Mouse (Mus musculus): Measurements from ENCODE around the gene Gadd45a.
"Not testable (repeated sequence)": the region's sequence is repeated elsewhere in the genome, so short reads cannot be mapped to it uniquely, and the experiment has no call there.

The Gadd45a gene

DNA sequence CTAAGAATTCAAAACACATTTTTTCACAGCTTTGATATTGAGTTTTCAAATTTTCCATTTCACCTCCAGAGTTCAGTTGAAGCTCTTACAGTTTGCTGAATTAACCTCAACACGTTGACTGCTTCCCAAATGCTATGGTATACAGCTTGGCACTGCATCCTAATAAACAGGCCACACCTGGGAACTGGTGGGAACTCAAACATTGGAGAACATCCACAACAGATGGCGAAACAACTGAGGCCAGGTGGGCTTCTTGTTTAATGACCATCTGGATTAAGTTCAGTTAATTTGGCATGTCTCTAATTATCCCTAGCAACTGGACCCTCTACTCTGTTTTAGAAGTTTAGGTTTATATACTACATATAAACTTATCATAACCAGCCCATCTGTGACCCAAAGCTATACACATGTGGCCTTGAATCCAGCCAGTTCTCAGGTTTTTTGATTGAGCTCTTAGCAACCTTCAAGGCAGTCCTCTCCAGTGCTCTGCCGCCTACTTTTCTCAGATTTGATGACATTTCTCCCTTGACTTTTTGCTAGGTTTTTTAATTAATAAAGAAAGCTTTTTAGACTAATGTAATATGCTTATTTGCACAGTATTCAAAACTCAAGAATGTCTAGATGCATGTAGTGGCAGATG lies 10.9 kb upstream of the Gadd45a start:
- DNase-seq: no peak

DNA sequence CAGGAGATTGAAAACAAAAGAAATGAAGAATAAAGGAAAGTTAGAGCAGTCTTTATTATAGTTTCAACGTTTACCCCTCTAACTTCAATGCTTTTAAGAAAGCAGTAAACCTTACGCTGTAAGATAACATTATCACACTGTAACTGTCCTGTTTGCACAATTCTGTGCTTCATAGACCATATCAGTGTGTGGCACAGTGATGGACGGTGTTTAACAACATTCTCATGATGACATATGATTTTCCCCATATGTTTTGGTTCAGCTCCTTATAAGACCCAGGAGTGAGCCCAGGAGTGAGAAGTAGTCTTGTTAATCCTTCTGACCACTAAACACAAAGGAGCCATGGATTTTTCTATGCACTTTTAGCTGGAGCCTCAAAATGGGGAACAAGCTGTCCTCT lies 9.7 kb upstream of the Gadd45a start:
- no peak for DNase-seq

DNA sequence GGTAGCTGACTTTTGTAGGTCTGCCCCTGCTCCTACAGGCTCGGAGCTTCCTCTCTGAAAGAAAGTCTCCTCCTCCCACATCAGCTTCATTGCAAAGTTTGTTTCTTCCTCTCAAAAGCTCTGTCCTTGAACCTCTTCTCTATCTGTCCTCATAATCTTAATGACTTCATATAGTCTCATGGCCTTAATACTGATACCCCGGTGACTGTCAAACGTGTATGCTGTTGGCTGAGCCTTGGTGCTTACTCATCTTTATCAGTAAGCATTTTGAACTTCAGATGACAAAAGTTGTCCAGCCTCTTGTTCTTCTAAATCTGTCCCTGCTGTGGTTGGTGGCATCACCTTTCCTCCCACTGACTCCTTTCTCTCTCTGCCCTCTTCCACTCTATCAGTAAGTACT lies 8.2 kb upstream of the Gadd45a start:
- DNase-seq: no peak

GRCm38 (mm10) chr6:67040904-67041410 lies 3.7 kb upstream of the Gadd45a start:
- DNase-seq: no peak

DNA sequence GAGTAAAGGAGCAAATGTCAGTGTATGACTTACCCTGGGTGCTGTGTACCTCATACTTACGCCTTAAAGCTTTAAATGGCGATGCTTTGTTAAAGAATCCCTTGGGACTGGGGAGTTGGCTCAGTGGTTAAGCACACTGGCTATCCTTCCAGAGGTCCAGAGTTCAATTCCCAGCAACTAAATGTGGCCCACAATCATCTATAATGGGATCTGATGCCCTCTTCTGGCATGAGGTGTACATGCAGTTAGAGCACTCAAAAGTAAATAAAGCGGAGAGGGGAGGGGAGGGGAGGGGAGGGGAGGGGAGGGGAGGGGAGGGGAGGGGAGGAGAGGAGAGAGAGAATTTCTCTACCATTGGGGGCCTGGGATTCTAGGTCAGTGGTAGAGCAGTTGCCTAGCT lies 1.7 kb upstream of the Gadd45a start:
- DNase-seq: no peak

DNA sequence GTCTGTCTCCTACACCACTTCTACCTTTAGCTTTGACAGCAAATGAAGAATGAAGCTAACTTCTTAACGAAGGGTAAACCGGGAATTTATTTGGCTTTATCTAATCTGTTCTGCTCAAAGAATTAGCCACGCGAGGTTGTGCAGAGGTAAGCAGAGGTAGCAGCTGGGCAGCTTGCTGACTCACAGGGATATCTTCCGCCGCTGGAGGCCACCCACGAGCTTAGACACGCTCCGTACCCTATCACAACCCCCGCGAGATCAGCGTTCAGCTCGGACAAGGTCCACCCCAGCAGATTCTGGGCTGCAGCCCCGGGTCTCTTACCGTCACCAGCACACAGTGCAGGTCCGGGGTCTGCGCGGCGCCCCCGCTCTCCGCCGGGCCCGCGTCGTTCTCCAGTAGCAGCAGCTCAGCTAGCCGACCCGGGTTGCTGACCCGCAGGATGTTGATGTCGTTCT lies 873 bp downstream of the Gadd45a start:
- peak; percentile 92 for DNase-seq

- peak; percentile 67 for DNase-seq
Observed at GRCm38 (mm10) chr6:67035388-67036299, 1.6 kb downstream of the Gadd45a start.

DNA sequence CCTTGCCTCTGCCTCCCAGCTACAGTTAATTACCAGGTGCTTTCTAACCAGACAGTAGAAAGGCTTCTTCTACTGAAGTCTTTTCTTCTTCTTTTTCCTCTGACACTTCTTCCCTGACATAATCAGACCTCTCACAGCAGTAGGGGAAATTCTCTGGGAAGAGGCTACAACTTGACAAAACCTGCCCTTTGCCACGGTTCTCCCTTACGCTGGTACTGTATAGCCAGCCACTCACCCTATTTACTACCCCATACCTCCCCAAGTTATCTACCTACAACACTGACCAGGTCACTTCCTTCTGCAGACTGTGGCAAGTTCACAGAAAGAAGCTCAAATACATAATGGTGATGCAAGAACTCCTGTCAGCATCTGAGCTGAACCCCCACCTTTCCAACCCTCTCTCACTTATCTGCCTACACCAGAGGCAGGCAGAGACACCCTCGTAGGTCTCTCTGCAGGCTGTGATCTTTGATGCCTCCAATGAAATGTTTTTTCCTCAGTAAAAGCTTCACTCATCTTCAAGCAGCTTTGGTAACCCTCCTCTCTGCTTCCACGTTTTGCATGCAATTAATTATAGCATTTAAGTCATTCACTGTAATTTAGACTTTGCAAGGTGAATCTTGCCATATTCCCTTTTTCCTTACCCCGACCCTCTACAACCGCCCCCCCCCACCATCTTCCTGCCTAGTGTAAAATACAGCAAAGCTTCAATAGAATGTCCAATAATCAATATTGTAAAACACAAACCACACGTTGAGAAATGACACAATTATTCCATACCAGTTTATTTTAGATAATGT lies 2.7 kb downstream of the Gadd45a start:
- DNase-seq: no peak

GRCm38 (mm10) chr6:67033604-67034003 lies 3.7 kb downstream of the Gadd45a start:
- no peak for DNase-seq

GRCm38 (mm10) chr6:67032972-67033371 lies 4.3 kb downstream of the Gadd45a start:
- not testable (repeated sequence) for DNase-seq

DNA sequence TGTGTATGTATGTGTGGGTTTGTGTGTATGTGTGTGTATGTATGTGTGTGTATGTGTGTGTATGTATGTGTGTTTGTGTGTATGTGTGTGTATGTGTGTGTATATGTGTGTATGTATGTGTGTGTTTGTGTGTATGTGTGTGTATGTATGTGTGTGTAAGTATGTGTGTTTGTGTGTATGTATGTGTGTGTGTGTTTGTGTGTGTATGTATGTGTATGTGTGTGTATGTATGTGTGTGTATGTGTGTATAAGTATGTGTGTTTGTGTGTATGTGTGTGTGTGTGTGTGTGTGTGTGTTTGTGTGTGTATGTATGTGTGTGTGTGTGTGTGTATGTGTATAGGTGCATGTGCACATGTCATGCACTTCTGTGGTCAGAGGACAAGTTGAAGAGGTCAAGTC lies 4.7 kb downstream of the Gadd45a start:
- DNase-seq: not testable (repeated sequence)

- DNase-seq: no peak
Observed at GRCm38 (mm10) chr6:67030846-67031245, 6.4 kb downstream of the Gadd45a start.

- DNase-seq: no peak
Observed at GRCm38 (mm10) chr6:67030416-67030815, 6.8 kb downstream of the Gadd45a start.

DNA sequence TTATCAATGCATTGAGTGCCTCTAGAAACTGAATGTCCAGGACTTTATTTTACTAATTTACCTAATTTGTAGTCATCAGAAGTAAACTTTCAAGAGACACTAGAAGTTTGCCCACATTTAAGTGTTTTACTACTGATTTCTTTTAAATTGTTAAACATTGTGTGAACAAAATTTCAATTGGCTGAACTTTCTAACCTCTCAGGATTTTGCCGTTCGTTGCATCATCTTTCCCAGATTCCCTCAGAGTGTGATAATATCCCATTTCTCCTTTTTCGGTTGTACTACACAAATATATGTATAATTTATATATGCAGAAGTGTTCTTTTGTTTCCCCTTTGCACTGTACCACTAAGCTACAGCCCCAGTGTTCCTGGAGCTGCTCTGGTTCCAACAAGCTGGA lies 7.3 kb downstream of the Gadd45a start:
- DNase-seq: no peak

GRCm38 (mm10) chr6:67029312-67029950 lies 7.8 kb downstream of the Gadd45a start:
- no peak for DNase-seq

GRCm38 (mm10) chr6:67027438-67028142 lies 9.7 kb downstream of the Gadd45a start:
- no peak for DNase-seq

DNA sequence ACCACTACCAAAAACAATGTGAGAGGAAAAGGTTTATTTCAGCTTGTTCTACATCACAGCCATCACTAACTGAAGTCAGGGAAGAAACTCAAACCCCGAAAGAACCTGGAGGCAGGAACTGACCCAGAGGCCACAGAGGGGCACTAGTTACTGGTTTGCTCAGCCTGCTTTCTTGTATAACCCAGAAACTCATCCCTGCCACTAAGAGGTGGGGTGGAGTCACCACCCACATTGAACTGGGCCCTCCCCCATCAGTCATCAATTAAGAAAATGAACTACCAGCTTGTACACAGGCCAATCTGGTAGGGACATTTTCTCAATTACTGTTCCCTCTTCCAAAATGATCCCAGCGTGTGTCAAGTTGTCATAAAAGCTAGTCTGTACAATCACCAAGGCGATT lies 10.6 kb downstream of the Gadd45a start:
- DNase-seq: no peak

GRCm38 (mm10) chr6:67023729-67024128 lies 13.5 kb downstream of the Gadd45a start:
- no peak for DNase-seq

DNA sequence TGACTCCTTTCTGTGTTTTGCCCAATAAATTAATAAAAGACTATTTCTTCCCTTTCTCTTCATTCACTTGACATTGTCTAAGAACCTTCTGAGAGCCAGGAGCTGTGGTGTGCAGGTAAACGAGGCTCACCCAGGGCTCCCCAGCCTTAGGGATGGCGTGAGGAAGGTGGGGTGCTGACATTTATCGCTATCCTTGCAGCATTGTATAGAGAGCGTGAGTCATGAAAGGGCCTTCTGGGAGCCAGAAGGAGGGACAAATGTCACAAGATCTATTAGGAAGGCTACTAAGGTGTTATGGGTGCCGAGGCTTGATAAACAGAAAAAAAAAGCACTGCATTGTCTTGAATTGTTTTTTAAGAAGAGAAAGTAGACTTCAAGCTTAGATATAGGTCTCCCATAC lies 15.9 kb downstream of the Gadd45a start:
- no peak for DNase-seq

DNA sequence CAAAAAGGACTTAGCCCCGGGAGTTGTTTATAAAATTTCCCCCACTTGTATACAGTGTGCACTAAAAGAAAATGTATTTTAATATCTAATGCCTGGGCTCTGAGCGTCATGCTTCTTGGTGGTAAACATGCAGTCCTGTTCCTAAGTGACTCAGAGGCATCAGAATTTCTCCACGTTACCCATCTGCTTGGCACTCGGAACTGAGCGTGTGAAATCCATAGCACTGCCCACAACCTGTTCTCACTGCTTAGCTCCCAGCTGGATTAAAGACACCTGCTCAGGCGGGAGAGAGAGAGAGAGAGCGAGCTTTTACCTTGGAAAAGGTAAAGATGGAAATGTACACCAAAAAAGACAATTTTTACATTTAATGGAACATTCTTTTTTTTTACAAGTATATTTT lies 18.3 kb downstream of the Gadd45a start:
- DNase-seq: not testable (repeated sequence)

DNA sequence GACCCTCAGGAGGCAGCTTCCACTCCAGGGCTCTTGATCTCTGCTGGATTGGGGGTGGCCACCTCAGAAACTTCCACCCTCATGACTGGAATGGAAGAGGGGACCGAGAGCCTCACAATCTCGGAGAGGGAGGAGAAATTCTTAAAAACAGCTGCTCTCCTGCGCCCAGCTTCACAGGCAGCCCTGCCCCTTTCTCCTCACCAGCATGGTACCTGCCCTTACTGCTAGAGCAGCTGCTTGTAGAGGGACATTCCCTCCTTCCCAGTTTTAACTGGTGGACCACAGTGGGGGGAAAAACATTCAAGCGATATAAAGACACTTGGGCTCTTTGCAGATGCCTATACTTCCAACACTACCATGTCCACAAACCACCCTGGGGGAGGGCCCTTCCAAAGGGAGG lies 18.9 kb downstream of the Gadd45a start:
- DNase-seq: no peak

- DNase-seq: no peak
Observed at GRCm38 (mm10) chr6:67016520-67017111, 20.6 kb downstream of the Gadd45a start.

All from kidney, postnatal 14 days (tissue).